Mouse (Mus musculus) urinary bladder, postnatal 0 days (tissue): ENCODE results near the gene Erg. TPM values are rescaled to one million over a fixed set of nuclear protein-coding genes. Genes with fewer than 3 reads are reported as not detected.

Experiments used
- polyA plus RNA-seq: library from polyadenylated mRNA; unstranded; fragments of >200 nt; fragmentation: Nextera tagmentation; extraction: Ambion mirVana; gene quantifications from 2 replicates; pipeline ENCODE4 v1.2.1, GENCODE M21; 2015

Erg gene
- 1.7 and 1.9 TPM in 2 replicates for polyA plus RNA-seq

DNA sequence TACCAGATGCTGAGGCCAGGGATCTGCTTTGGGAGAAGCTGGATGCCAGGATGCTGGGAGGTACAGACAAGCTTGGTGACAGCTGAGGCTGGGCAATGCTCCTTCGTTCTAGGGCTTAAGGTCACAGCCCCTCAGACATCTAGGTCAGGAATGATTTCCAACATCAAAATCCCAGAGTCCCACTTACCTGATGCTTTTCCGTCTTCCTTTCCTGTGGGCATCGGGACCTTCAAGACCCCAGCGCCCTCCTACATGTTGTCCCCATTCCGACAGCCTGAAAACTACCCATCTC, at the start of gene Erg:
TSS of gene Erg (minus strand) at position 283 of the 292 bp plus-strand sequence.

Other genes with a start within 250 kb of the Erg start
- gene Ets2, start 115.5 kb upstream of the Erg start, polyA plus RNA-seq = 34.0 and 42.4 TPM in 2 replicates